Mouse (Mus musculus) embryonic facial prominence, embryonic 11.5 days (tissue): ENCODE measurements at regions not wholly inside any gene's neighbourhood (a gene's known extent, or its start where the extent isn't known, plus 50 kb on each side); places are given as distances from the start of the nearest gene placed in this dataset.

ENCODE experiments used
- ATAC-seq: fragments of 200-750 bp; cut with Nextera tagmentation; replicated peaks from 2 replicates; pipeline ENCODE4 v1.8.0; 2017; ENCODE audit warnings: low read depth; ENCODE audit not compliant: insufficient number of reproducible peaks, low FRiP score, low TSS enrichment
- DNase-seq: peaks from one replicate; pipeline ENCODE4 v3.0.0-alpha.2; 2015; ENCODE audit warnings: low spot score
- H3K27ac ChIP-seq: fragments of 300-500 bp; sonication (generic); replicated peaks from 2 replicates; pipeline ENCODE4 v1.5.1; 2014; ENCODE audit warnings: mild to moderate bottlenecking, low read depth, low read length, control low read depth
- H3K27me3 ChIP-seq: fragments of 300-500 bp; sonication (generic); 2 replicates; pipeline ENCODE4 v1.6.1; 2014; ENCODE audit warnings: mild to moderate bottlenecking, low read length, moderate library complexity, mixed read lengths; ENCODE audit not compliant: control insufficient read depth, insufficient read depth
- H3K36me3 ChIP-seq: fragments of 300-500 bp; sonication (generic); replicated peaks from 2 replicates; pipeline ENCODE4 v1.6.1; 2014; ENCODE audit warnings: low read depth, mild to moderate bottlenecking, low read length, moderate library complexity, mixed read lengths; ENCODE audit not compliant: control insufficient read depth, insufficient read depth
- H3K4me1 ChIP-seq: fragments of 300-500 bp; sonication (generic); 2 replicates; pipeline ENCODE4 v1.6.1; 2014; ENCODE audit warnings: low read length, mixed read lengths; ENCODE audit not compliant: control insufficient read depth, insufficient read depth
- H3K4me2 ChIP-seq: fragments of 300-500 bp; sonication (generic); 2 replicates; pipeline ENCODE4 v1.6.1; 2014; ENCODE audit warnings: low read depth, mild to moderate bottlenecking, control low read depth, low read length, moderate library complexity
- H3K4me3 ChIP-seq: fragments of 300-500 bp; sonication (generic); 2 replicates; pipeline ENCODE4 v1.5.1; 2014; ENCODE audit warnings: low read depth, low read length, control low read depth
- H3K9ac ChIP-seq: fragments of 300-500 bp; sonication (generic); replicated peaks from 2 replicates; pipeline ENCODE4 v1.6.1; 2014; ENCODE audit warnings: mild to moderate bottlenecking, control low read depth, low read length
- H3K9me3 ChIP-seq: fragments of 300-500 bp; sonication (generic); replicated peaks from 2 replicates; pipeline ENCODE4 v1.6.1; 2016; ENCODE audit warnings: mild to moderate bottlenecking, low read length, inconsistent platforms, mixed read lengths; ENCODE audit not compliant: control insufficient read depth
- WGBS: fragments of 180-500 bp; shearing (Covaris S2); extraction: QIAGEN DNeasy Blood & Tissue Kit; methylation state at CpG from one replicate; pipeline ENCODE4 v1.1.7; 2014; 5-methylcytosine and 5-hydroxymethylcytosine counted together

DNA sequence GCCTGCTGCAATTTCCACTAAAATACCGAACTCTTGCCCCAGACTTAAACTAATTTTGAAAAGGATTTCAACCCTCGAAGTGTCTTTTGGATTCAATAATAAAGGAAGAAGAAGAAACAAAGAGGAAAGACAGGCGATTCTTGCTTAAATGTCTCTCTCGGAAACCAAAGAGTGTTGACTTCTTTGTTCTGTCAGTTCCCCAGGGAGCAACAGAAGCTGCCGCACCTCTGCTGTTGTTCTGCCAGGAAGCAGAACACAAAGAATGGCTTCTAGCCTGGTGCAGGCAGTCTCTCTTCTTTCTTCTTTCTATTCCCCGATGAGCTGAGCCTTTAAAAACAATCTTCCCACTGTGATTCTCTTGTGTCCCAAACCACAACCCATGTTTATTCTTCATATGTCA is 104.9 kb upstream of the Krr1 start:
- Histone ChIP-seq H3K9ac (no peak overlapping the region), H3K9me3 (no peaks in the 10 kb centered on the region), H3K4me3 (no peak overlapping the region), H3K4me1 (no peaks in the 10 kb centered on the region; the same call in 1 of the 2 replicates), H3K36me3 (no peaks in the 10 kb centered on the region), H3K27me3 (no peaks in the 10 kb centered on the region), H3K27ac (no peak overlapping the region), H3K4me2 (no peak overlapping the region)
- ATAC-seq = no peak
- DNase-seq = peak; percentile 40
- 6% methylated on average over 6 of the region's 6 CpGs for WGBS

DNA sequence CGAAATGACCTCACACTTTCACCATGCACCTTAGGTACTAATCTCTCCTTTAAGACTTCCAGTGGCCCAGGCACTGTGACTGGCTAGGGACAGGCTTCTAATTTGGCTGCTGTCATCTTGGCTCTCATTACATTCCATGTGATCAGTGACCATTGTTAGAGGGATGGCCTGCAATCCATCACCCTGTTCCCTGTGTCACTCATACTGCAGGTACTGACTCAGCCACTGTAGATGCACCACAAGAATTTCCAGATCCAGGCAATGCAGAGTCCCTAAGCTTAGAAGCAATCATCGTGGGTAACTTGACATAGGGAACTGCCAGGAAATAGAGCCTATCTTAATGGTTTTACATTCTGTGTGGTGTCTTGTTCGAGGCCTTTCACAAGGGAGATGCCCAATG is 92.1 kb upstream of the Krr1 start:
- Histone ChIP-seq H3K27me3 (no peaks in the 10 kb centered on the region), H3K4me3 (no peak overlapping the region), H3K4me2 (no peak overlapping the region), H3K27ac (no peak overlapping the region), H3K36me3 (no peaks in the 10 kb centered on the region), H3K9ac (no peak overlapping the region), H3K4me1 (no peaks in the 10 kb centered on the region), H3K9me3 (no peaks in the 10 kb centered on the region)
- ATAC-seq = 0 out of 2 replicates have a peak, but pooled peaks have one; percentile 39
- DNase-seq = no peak
- WGBS = 75% methylated on average over 3 of the region's 3 CpGs

DNA sequence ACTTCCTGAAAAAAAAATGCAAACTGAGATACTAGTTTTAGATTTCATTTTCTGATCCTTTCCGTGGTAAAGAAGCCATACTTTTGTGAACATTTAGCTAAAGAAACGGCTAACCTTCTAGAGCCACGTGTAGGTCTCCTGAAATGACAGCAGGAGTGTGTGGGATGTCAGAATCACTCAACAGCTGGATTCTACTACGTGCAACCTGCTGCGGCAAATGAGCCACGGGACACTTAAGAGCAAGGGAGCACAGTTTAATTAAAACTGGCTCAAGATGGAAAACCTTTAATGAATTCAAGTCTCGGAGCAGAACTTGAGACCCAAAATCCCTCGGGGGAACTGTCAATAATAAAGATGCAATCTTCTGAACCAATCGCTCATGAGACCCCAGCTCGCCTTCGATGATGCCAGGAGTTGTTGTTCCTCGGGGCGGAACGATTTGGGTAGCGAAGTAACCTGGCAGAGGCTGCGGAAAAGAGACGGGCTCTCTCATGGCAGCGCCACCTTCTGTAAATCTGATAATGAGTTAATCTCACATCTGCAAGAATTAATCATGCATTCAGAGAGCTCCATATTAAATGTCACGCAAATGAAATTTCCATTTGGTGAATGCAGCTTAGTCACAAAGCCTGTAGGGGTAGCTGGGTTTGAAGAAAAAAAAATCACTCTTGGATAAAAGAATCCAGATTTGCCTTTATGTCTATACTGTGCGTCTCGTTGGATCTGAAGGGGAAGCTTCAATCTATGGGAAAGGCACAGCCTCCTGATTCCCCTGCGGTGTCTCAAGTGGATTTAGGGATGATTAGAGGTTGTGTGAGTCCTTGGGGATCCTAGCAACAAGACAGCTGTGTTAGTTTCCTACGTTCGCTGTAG is 90.9 kb upstream of the Krr1 start:
- Histone ChIP-seq H3K4me3 (no peak overlapping the region), H3K4me1 (no peaks in the 10 kb centered on the region), H3K27ac (no peak overlapping the region), H3K27me3 (no peaks in the 10 kb centered on the region), H3K36me3 (no peaks in the 10 kb centered on the region), H3K9ac (no peak overlapping the region), H3K4me2 (no peak overlapping the region), H3K9me3 (no peaks in the 10 kb centered on the region)
- 65% methylated on average over 24 of the region's 24 CpGs for WGBS
- DNase-seq (no peak), ATAC-seq (no peak)

DNA sequence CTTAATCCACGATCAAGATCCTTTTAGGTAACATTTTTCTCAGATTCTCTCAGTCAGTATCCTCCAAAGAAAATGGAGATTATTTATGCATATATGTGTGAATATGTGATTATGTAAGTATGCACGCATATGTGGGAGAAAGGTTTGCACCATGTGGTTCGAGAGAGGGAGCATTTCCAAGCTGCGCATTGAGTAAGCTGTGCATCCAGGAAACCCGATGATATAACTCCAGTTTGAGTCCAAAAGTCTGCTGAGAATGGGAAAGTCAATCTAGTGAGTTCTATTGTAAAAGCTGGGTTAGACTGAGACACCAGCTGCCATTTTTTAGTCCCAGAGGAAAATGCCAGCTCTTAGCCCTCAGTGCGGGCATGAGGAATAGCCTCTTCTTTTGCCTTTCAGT is 89.9 kb upstream of the Krr1 start:
- no peaks in the 10 kb centered on the region for H3K36me3 ChIP-seq
- no peak overlapping the region for H3K27ac ChIP-seq
- no peak overlapping the region for H3K4me3 ChIP-seq
- no peak overlapping the region for H3K4me2 ChIP-seq
- no peak overlapping the region for H3K9ac ChIP-seq
- H3K4me1 ChIP-seq = no peaks in the 10 kb centered on the region
- ATAC-seq (no peak), DNase-seq (no peak)
- 93% methylated on average over 6 of the region's 6 CpGs for WGBS
- no peaks in the 10 kb centered on the region for H3K9me3 ChIP-seq
- no peaks in the 10 kb centered on the region for H3K27me3 ChIP-seq

DNA sequence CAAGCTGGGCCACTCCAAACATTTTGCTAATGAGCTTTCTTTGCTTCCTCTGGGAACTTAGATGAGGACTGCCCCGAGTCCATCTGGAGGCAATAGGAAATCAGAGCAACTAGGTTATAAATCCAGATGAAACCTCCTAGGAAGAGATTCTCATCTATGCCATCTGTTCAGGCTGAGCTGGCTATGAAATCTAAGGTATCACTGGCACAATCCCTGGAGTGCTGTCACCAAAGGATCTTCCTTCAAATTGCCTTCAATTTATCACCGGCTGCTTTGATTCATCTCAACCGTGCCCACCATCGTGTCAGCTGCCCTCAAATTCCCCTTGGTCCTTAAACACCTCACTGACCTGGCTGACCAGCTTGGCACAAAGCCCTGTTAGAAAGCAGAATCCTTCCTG is 87.8 kb upstream of the Krr1 start:
- ATAC-seq (no peak), DNase-seq (no peak)
- Histone ChIP-seq H3K9me3 (no peaks in the 10 kb centered on the region), H3K9ac (no peak overlapping the region), H3K27me3 (no peaks in the 10 kb centered on the region), H3K4me3 (no peak overlapping the region), H3K4me1 (no peaks in the 10 kb centered on the region), H3K27ac (no peak overlapping the region), H3K36me3 (no peaks in the 10 kb centered on the region), H3K4me2 (no peak overlapping the region)
- WGBS = 74% methylated on average over 4 of the region's 4 CpGs

DNA sequence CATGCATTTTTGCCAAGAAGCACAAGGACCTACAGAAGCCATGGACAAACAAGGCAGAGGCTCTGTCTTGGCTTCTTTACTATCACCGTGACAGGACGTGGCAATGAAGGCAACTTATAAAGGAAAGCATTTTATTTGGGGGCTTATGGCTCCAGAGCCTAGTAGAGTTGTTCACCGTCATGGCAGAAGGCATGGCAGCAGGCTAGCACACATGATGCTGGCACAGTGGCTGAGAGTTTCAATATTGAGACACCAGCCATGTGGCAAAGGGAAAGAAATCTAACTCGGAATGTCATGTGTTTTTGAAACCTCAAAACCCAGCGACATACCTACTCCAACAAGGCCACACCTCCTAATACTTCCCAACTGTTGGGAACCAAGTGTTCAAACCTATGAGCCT is 83.4 kb upstream of the Krr1 start:
- WGBS = 93% methylated on average over 5 of the region's 5 CpGs
- no peak for ATAC-seq
- H3K27ac ChIP-seq = no peak overlapping the region

DNA sequence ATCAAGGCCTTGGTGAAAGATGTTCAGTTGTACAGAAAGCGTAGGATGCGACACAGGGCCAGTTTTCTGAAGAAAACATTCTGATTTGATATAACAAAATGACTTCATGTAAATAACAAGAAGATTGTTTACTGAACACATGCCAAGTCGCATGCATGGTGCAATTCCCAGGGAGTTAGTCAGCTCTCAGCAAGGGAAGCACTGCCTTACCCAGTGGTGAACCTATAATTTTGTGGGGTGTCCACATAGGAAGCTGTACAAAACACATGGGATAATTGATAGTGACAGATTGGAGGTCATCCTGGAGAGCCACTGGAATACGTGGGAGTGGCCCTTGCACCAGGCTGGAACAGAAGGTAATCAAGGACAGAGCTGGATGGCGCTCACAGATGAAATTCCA is 79.0 kb upstream of the Krr1 start:
- no peaks in the 10 kb centered on the region for H3K36me3 ChIP-seq
- no peaks in the 10 kb centered on the region for H3K9me3 ChIP-seq
- H3K27me3 ChIP-seq = no peaks in the 10 kb centered on the region
- no peaks in the 10 kb centered on the region for H3K4me1 ChIP-seq
- ATAC-seq (no peak), DNase-seq (no peak)
- WGBS = 87% methylated on average over 5 of the region's 5 CpGs
- no peak overlapping the region for H3K9ac ChIP-seq
- H3K27ac ChIP-seq = no peak overlapping the region
- H3K4me3 ChIP-seq = no peak overlapping the region
- H3K4me2 ChIP-seq = no peak overlapping the region

More for the DNA sequence above, 83.4 kb upstream of the Krr1 start:
- H3K4me3 ChIP-seq = no peak overlapping the region
- H3K9ac ChIP-seq = no peak overlapping the region
- H3K9me3 ChIP-seq = no peaks in the 10 kb centered on the region
- no peak overlapping the region for H3K4me2 ChIP-seq
- no peaks in the 10 kb centered on the region for H3K27me3 ChIP-seq
- H3K36me3 ChIP-seq = no peaks in the 10 kb centered on the region
- DNase-seq = no peak
- H3K4me1 ChIP-seq = no peaks in the 10 kb centered on the region

DNA sequence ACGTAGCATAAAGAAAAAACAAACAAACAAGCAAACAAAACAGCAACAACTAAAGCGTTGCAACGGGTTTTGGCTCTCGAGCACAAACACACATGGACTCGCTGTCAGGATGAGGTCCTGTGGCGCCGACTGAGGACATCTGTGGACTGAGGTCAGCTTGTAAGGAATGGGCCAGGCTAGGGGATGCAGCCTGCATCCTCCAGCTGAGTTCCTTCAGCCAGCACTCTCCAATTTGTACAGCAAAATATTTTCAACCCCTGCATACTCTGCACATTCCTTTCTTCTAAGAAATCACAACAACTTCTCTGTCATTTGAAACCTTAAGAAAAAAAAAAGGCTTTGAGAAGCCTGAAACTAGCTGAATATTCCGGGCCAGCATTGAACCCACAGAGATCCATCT is 78.5 kb upstream of the Krr1 start:
- no peak for ATAC-seq
- DNase-seq = peak; percentile 27
- H3K36me3 ChIP-seq = no peaks in the 10 kb centered on the region
- H3K9ac ChIP-seq = no peak overlapping the region
- no peaks in the 10 kb centered on the region for H3K4me1 ChIP-seq
- H3K27me3 ChIP-seq = no peaks in the 10 kb centered on the region
- H3K9me3 ChIP-seq = no peaks in the 10 kb centered on the region
- no peak overlapping the region for H3K4me3 ChIP-seq
- H3K4me2 ChIP-seq = no peak overlapping the region
- no peak overlapping the region for H3K27ac ChIP-seq
- WGBS = 61% methylated on average over 8 of the region's 8 CpGs
